Mouse (Mus musculus): Measurements from ENCODE around the gene Myzap.
A peak's percentile ranks its signal among the peaks of the same experiment; 100 is the strongest.

Gene Myzap

GRCm38 (mm10) chr9:71480305-71480704, 111.9 kb downstream of the Myzap start:
- Histone ChIP-seq H3K4me1 (replicated peaks; ENCODE audit: low read depth, low read length) (peaks cover 53% of the 10 kb centered on the region), H3K4me3 (replicated peaks; ENCODE audit: low read length) (no peak overlapping the region), H3K27me3 (ENCODE audit: insufficient read depth, low read length) (no peaks in the 10 kb centered on the region), H3K9me3 (ENCODE audit: low read length) (no peaks in the 10 kb centered on the region), H3K36me3 (ENCODE audit: insufficient read depth, low read length) (peaks cover 86% of the 10 kb centered on the region)
- no peak for TF ChIP-seq POU5F1 (IDR thresholded peaks at IDR 0.05; ENCODE audit: borderline replicate concordance, low read length)
- no peak for TF ChIP-seq CTCF (conservative IDR thresholded peaks at IDR 0.05; ENCODE audit: low read length)
- no peak for TF ChIP-seq NANOG (IDR thresholded peaks at IDR 0.05; ENCODE audit: borderline replicate concordance, low read length)

DNA sequence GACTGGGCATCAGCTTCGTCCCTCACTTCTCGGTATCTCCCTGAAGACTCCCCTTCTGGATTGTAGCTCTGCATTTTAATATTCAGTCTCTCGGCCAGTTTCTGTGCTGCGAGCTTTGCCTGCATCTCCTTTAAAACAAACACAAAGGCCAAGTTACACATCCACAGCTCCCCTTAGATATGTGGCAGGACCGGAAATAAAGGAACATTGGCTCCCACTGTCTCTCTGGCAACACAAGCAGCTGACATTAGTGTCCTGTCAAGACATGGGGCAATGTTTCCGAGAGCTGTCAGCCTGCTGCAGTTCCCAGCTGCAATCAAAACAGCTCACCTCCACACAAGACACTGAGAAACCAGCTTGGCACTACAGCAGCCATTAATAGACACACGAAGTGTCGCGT, 112.7 kb downstream of the Myzap start:
- peaks cover 52% of the 10 kb centered on the region for H3K4me1 ChIP-seq (replicated peaks; ENCODE audit: low read depth, low read length)
- H3K36me3 ChIP-seq (ENCODE audit: insufficient read depth, low read length) = peaks cover 95% of the 10 kb centered on the region
- H3K9me3 ChIP-seq (ENCODE audit: low read length) = no peaks in the 10 kb centered on the region
- no peak overlapping the region for H3K4me3 ChIP-seq (replicated peaks; ENCODE audit: low read length)
- no peaks in the 10 kb centered on the region for H3K27me3 ChIP-seq (ENCODE audit: insufficient read depth, low read length)
- TF ChIP-seq NANOG (IDR thresholded peaks at IDR 0.05; ENCODE audit: borderline replicate concordance, low read length) (no peak), CTCF (conservative IDR thresholded peaks at IDR 0.05; ENCODE audit: low read length) (no peak), POU5F1 (IDR thresholded peaks at IDR 0.05; ENCODE audit: borderline replicate concordance, low read length) (no peak)

GRCm38 (mm10) chr9:71478596-71478995, 113.6 kb downstream of the Myzap start:
- no peak overlapping the region for H3K4me3 ChIP-seq (replicated peaks; ENCODE audit: low read length)
- no peaks in the 10 kb centered on the region for H3K9me3 ChIP-seq (ENCODE audit: low read length)
- H3K27me3 ChIP-seq (ENCODE audit: insufficient read depth, low read length) = no peaks in the 10 kb centered on the region
- peaks cover 49% of the 10 kb centered on the region for H3K4me1 ChIP-seq (replicated peaks; ENCODE audit: low read depth, low read length)
- peaks cover 96% of the 10 kb centered on the region for H3K36me3 ChIP-seq (ENCODE audit: insufficient read depth, low read length)
- no peak for TF ChIP-seq NANOG (IDR thresholded peaks at IDR 0.05; ENCODE audit: borderline replicate concordance, low read length)
- TF ChIP-seq POU5F1 (IDR thresholded peaks at IDR 0.05; ENCODE audit: borderline replicate concordance, low read length) = no peak
- no peak for TF ChIP-seq CTCF (conservative IDR thresholded peaks at IDR 0.05; ENCODE audit: low read length)

DNA sequence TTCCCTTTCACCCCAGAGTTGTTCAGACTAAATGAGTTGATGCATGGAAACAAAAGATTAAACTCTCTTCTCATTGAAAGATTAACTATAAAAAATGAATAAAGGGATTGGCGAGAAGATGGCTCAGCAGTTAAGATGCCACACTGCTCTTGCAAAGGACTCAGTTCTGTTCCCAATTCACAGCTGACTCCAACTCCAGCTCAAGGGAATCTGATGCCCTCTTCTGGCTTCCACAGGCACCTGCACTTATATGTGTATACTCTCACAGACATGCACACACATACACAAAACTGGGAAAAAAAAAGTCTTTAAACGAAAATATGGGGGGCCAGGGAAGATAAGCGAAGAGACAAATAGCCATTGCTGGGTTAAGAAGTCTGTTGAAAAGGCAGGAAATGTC, 115.6 kb downstream of the Myzap start:
- Histone ChIP-seq H3K27me3 (ENCODE audit: insufficient read depth, low read length) (no peaks in the 10 kb centered on the region), H3K9me3 (ENCODE audit: low read length) (no peaks in the 10 kb centered on the region), H3K4me3 (replicated peaks; ENCODE audit: low read length) (no peak overlapping the region), H3K4me1 (replicated peaks; ENCODE audit: low read depth, low read length) (peaks cover 30% of the 10 kb centered on the region), H3K36me3 (ENCODE audit: insufficient read depth, low read length) (peaks cover 77% of the 10 kb centered on the region)
- TF ChIP-seq POU5F1 (IDR thresholded peaks at IDR 0.05; ENCODE audit: borderline replicate concordance, low read length) (no peak), CTCF (conservative IDR thresholded peaks at IDR 0.05; ENCODE audit: low read length) (peak; percentile 36), NANOG (IDR thresholded peaks at IDR 0.05; ENCODE audit: borderline replicate concordance, low read length) (no peak)

GRCm38 (mm10) chr9:71475536-71475935, 116.6 kb downstream of the Myzap start:
- no peaks in the 10 kb centered on the region for H3K9me3 ChIP-seq (ENCODE audit: low read length)
- H3K4me3 ChIP-seq (replicated peaks; ENCODE audit: low read length) = no peak overlapping the region
- peaks cover 19% of the 10 kb centered on the region for H3K4me1 ChIP-seq (replicated peaks; ENCODE audit: low read depth, low read length)
- H3K36me3 ChIP-seq (ENCODE audit: insufficient read depth, low read length) = peaks cover 66% of the 10 kb centered on the region
- TF ChIP-seq NANOG (IDR thresholded peaks at IDR 0.05; ENCODE audit: borderline replicate concordance, low read length) = no peak
- no peak for TF ChIP-seq CTCF (conservative IDR thresholded peaks at IDR 0.05; ENCODE audit: low read length)
- TF ChIP-seq POU5F1 (IDR thresholded peaks at IDR 0.05; ENCODE audit: borderline replicate concordance, low read length) = no peak
- no peaks in the 10 kb centered on the region for H3K27me3 ChIP-seq (ENCODE audit: insufficient read depth, low read length)

- H3K36me3 ChIP-seq (ENCODE audit: insufficient read depth, low read length) = no peaks in the 10 kb centered on the region
- H3K27me3 ChIP-seq (ENCODE audit: insufficient read depth, low read length) = peaks cover 3% of the 10 kb centered on the region; the same call in 1 of the 2 replicates
- no peak for TF ChIP-seq CTCF (conservative IDR thresholded peaks at IDR 0.05; ENCODE audit: low read length)
- TF ChIP-seq POU5F1 (IDR thresholded peaks at IDR 0.05; ENCODE audit: borderline replicate concordance, low read length) = no peak
- TF ChIP-seq NANOG (IDR thresholded peaks at IDR 0.05; ENCODE audit: borderline replicate concordance, low read length) = no peak
- H3K9me3 ChIP-seq (ENCODE audit: low read length) = no peaks in the 10 kb centered on the region
- no peak overlapping the region for H3K4me3 ChIP-seq (replicated peaks; ENCODE audit: low read length)
- H3K4me1 ChIP-seq (replicated peaks; ENCODE audit: low read depth, low read length) = no peaks in the 10 kb centered on the region
These were observed 124.7 kb downstream of the Myzap start for GRCm38 (mm10) chr9:71467434-71467833.

- Histone ChIP-seq H3K4me3 (replicated peaks; ENCODE audit: low read length) (no peak overlapping the region), H3K9me3 (ENCODE audit: low read length) (no peaks in the 10 kb centered on the region), H3K27me3 (ENCODE audit: insufficient read depth, low read length) (peaks cover 3% of the 10 kb centered on the region; the same call in 1 of the 2 replicates), H3K36me3 (ENCODE audit: insufficient read depth, low read length) (no peaks in the 10 kb centered on the region), H3K4me1 (replicated peaks; ENCODE audit: low read depth, low read length) (no peaks in the 10 kb centered on the region)
- TF ChIP-seq CTCF (conservative IDR thresholded peaks at IDR 0.05; ENCODE audit: low read length) (peak; percentile 73), POU5F1 (IDR thresholded peaks at IDR 0.05; ENCODE audit: borderline replicate concordance, low read length) (no peak)
These were observed 126.0 kb downstream of the Myzap start for GRCm38 (mm10) chr9:71466111-71466510.

DNA sequence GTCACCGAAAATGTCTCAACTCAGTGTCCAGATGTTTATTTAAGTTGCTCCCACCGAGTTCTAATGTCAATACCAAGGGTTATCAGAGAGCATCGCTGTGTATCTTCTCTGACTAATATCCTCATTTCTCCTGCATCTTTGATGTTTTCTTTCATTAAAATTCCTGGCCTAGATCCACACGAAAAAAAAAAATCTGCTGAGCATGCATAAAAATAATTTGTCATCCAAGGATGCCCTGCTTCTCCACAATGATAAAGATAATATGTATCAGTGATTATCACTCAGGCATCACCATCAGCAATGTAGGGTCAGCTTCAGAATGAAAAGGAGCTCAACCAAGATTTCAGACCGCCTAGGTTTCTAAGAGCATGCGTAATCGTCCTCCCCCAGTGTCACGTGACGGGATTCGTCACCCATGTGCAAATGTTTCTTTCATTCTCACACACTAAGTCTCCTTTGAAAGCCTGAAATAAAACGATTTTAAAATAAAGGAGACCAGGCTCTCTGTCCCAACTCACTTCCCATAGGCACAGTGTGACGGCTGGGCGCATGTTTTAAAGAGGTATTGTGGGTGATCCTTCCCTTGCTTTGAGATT, 129.0 kb downstream of the Myzap start:
- H3K36me3 ChIP-seq (ENCODE audit: insufficient read depth, low read length) = no peaks in the 10 kb centered on the region
- no peaks in the 10 kb centered on the region for H3K4me1 ChIP-seq (replicated peaks; ENCODE audit: low read depth, low read length)
- H3K27me3 ChIP-seq (ENCODE audit: insufficient read depth, low read length) = no peaks in the 10 kb centered on the region
- TF ChIP-seq NANOG (IDR thresholded peaks at IDR 0.05; ENCODE audit: borderline replicate concordance, low read length) = no peak
- TF ChIP-seq CTCF (conservative IDR thresholded peaks at IDR 0.05; ENCODE audit: low read length) = no peak
- no peak for TF ChIP-seq POU5F1 (IDR thresholded peaks at IDR 0.05; ENCODE audit: borderline replicate concordance, low read length)
- H3K9me3 ChIP-seq (ENCODE audit: low read length) = no peaks in the 10 kb centered on the region
- H3K4me3 ChIP-seq (replicated peaks; ENCODE audit: low read length) = no peak overlapping the region

- H3K27me3 ChIP-seq (ENCODE audit: insufficient read depth, low read length) = 0 out of 2 replicates have a peak, but pooled peaks cover 2% of the 10 kb centered on the region
- no peak overlapping the region for H3K4me3 ChIP-seq (replicated peaks; ENCODE audit: low read length)
- H3K4me1 ChIP-seq (replicated peaks; ENCODE audit: low read depth, low read length) = peaks cover 5% of the 10 kb centered on the region
- TF ChIP-seq CTCF (conservative IDR thresholded peaks at IDR 0.05; ENCODE audit: low read length) (no peak), NANOG (IDR thresholded peaks at IDR 0.05; ENCODE audit: borderline replicate concordance, low read length) (no peak), POU5F1 (IDR thresholded peaks at IDR 0.05; ENCODE audit: borderline replicate concordance, low read length) (no peak)
- no peaks in the 10 kb centered on the region for H3K36me3 ChIP-seq (ENCODE audit: insufficient read depth, low read length)
- H3K9me3 ChIP-seq (ENCODE audit: low read length) = no peaks in the 10 kb centered on the region
These were observed 135.4 kb downstream of the Myzap start for GRCm38 (mm10) chr9:71456738-71457137.

Measured in E14TG2a.4 (cell line).